Mouse (Mus musculus) megakaryocyte, embryonic 14.5 days (primary cell): Measurements from ENCODE around the gene Urgcp. TPM values are rescaled to one million over a fixed set of nuclear protein-coding genes. Genes with fewer than 3 reads are reported as not detected.

ENCODE experiments used
- H3K27me3 ChIP-seq: replicated peaks from 2 replicates; pipeline ENCODE3; 2012; ENCODE audit warnings: inconsistent platforms
- H3K36me3 ChIP-seq: replicated peaks from 2 replicates; pipeline ENCODE3; 2012; ENCODE audit warnings: low read length, inconsistent platforms, mixed read lengths
- H3K4me1 ChIP-seq: 2 replicates; pipeline ENCODE4 v1.6.1; 2012; ENCODE audit warnings: inconsistent platforms
- H3K4me3 ChIP-seq: replicated peaks from 2 replicates; pipeline ENCODE3; 2012; ENCODE audit warnings: moderate library complexity, mild to moderate bottlenecking, inconsistent platforms
- H3K9me3 ChIP-seq: 2 replicates; pipeline ENCODE4 v1.6.1; 2012; ENCODE audit warnings: inconsistent platforms
- FLI1 ChIP-seq: IDR thresholded peaks from 2 replicates; pipeline ENCODE4 v1.6.1; 2012; ENCODE audit warnings: low read length, inconsistent platforms, mixed read lengths
- GATA1 ChIP-seq: IDR thresholded peaks from 3 replicates; pipeline ENCODE4 v1.6.1; 2012; ENCODE audit warnings: mixed read lengths, low read length, inconsistent platforms, borderline replicate concordance
- polyA plus RNA-seq: library from polyadenylated mRNA; stranded (reverse); fragments of >175 nt; gene quantifications from 2 replicates; pipeline ENCODE4 v1.2.3, GENCODE M21; 2012; ENCODE audit warnings: low replicate concordance; ENCODE audit not compliant: insufficient read depth

The Urgcp gene
- polyA plus RNA-seq, 1 experiment: 10.2 TPM

DNA sequence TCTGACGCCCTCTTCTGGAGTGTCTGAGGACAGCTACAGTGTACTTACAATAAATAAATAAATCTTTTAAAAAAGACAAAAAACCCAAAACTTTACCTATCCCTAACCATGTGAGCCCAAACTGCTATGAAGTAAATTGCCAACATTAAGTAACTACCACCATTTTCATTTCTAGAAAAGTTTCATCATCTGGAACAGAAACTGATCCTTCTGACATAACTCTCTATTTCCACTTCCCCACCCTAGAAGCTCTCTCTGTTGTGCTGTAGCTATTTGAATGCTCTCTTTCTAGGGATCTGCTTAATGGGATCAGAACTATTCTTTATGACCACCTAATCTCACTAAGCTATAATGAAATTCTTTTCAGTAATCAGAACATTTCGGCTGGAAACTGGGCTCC, 17.2 kb downstream of the Urgcp start:
- H3K27me3 ChIP-seq: no peaks in the 10 kb centered on the region
- peaks cover 28% of the 10 kb centered on the region for H3K4me1 ChIP-seq
- H3K36me3 ChIP-seq: peaks cover 23% of the 10 kb centered on the region
- TF ChIP-seq GATA1: no peak
- TF ChIP-seq FLI1: no peak
- peaks cover 18% of the 10 kb centered on the region for H3K9me3 ChIP-seq
- no peak overlapping the region for H3K4me3 ChIP-seq

DNA sequence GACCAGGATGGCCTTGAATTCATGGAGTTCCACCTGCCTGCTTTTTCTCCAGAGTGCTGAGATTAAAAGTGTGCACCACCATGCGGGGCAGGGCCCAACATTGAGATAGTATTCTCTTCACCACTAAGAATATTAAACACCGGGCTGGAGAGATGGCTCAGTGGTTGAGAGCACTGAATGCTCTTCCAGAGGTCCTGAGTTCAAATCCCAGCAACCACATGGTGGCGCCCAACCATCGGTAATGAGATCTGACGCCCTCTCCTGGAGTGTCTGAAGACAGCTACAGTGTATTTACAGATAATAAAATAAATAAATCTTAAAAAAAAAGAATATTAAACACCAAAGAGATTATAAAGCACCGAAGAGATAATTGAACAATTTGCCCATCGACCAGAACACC, 20.1 kb downstream of the Urgcp start:
- peak overlapping the region; percentile 62 for H3K4me3 ChIP-seq
- peaks cover 13% of the 10 kb centered on the region for H3K9me3 ChIP-seq
- peaks cover 43% of the 10 kb centered on the region for H3K4me1 ChIP-seq
- no peaks in the 10 kb centered on the region for H3K27me3 ChIP-seq
- peaks cover 19% of the 10 kb centered on the region for H3K36me3 ChIP-seq
- no peak for TF ChIP-seq GATA1
- no peak for TF ChIP-seq FLI1

DNA sequence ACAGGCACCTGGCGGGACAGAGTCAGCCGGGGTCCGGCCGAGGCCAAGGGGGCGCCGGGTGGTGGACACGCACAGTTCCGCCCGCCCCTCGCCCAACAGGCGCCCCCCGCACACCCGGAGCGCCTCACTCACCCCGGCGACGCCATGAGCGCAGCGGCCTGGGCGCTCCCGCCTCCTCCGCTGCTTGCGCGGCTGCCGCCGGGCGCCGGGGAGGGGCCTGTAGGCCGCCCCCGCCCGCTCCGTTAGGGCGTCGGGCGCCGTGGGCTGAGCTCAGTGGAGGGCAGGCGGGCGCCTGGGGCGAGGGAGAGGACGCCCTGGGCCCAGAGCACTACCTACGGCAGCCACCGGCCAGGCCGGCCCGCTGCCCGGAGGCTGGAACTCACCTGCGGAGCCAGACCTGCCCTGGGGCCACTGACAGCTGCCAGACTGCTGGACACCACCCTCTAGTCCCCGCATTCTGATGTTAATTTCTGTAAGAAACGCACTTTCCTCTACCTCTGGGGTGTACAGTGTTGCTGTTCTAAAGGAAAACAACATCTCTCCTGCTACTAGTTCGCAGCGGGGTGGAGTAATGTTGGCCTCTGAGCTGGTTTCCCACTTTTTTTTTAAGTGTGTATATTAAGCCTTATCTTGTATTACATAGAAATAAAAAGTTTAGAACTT, 21.1 kb downstream of the Urgcp start:
- H3K27me3 ChIP-seq: no peaks in the 10 kb centered on the region
- H3K4me3 ChIP-seq: peak overlapping the region; percentile 95
- H3K9me3 ChIP-seq: peaks cover 5% of the 10 kb centered on the region
- TF ChIP-seq GATA1 (no peak), FLI1 (no peak)
- peaks cover 53% of the 10 kb centered on the region for H3K4me1 ChIP-seq
- peaks cover 17% of the 10 kb centered on the region for H3K36me3 ChIP-seq

DNA sequence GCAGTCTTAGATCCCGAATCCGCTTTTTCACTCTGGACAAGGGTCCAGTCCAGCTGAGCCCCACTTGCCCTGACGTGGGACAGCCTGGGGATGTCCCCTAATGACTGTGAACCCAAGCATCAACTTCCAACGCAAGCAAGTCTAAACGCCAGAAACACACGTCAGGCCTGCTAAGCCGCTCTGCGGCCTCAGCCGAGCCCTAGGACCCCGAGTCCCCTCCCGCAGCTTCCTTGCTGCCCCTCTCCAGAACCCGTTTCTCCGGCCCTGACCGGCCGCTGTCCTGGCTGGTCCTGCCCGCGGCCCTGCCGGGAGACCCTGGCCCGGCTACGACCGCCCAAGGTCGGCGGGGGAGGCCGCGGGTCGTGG, 21.6 kb downstream of the Urgcp start:
- Histone ChIP-seq H3K4me1 (peaks cover 52% of the 10 kb centered on the region), H3K27me3 (no peaks in the 10 kb centered on the region), H3K36me3 (peaks cover 16% of the 10 kb centered on the region), H3K4me3 (peak overlapping the region; percentile 95), H3K9me3 (peaks cover 5% of the 10 kb centered on the region)
- TF ChIP-seq GATA1 (no peak), FLI1 (no peak)

DNA sequence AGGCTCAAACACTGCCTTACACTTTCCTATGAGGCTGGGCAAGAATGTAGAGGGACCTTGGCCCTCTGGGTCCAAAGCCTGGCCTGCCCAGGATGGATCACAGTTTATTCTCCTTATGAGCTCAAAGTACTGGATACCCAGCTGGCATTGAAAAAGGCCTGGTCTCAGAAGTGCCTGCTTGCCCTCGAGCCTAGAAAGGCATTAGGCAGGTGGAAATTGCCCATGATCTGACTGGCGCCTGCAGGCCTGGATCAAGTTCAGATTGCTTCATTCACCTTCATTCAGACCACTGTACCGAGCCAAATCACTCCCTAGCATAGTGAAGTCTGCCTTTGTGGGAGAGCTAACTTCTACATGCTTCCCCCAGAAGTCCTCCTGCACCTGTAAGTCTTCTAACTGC, 22.3 kb downstream of the Urgcp start:
- no peak for TF ChIP-seq FLI1
- TF ChIP-seq GATA1: no peak
- Histone ChIP-seq H3K4me3 (peak overlapping the region; percentile 95), H3K9me3 (peaks cover 5% of the 10 kb centered on the region), H3K27me3 (no peaks in the 10 kb centered on the region), H3K4me1 (peaks cover 56% of the 10 kb centered on the region), H3K36me3 (peaks cover 20% of the 10 kb centered on the region)

DNA sequence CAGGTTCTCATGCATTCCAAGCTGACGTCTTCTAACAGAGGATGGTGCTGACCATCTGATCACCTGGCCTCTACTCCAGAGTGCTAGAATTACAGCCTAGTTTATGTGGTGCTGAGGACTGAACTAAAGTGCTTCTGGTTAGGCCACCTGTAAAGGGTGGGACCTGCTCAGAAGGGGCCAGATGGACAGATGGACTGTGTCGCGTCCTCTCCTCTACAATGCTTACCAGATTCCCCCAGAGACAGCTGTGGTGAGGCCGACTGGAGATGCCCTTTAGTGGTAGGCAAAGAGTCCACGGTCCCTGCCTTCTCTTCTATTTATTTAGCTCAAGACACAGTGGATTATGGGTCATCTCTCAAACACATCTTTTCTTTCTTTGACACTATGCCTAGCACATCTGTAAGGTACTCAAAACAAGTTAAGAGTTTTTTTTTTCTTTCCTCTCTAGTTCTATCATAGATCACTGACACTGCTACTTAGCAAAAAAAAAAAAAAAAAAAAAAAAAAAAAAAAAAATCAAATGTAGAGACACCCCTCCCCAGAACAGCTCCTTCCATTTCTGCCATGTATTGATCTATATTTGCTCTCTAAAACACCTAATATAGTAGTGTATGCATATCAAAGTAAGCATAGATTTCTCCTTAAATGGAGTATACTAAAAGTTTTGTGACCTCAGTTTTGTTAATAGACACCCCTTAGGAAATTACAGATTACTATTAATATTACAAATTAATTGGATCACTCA, 23.1 kb downstream of the Urgcp start:
- H3K36me3 ChIP-seq: peaks cover 28% of the 10 kb centered on the region
- peaks cover 5% of the 10 kb centered on the region for H3K9me3 ChIP-seq
- no peaks in the 10 kb centered on the region for H3K27me3 ChIP-seq
- TF ChIP-seq FLI1 (no peak), GATA1 (no peak)
- H3K4me3 ChIP-seq: peak overlapping the region; percentile 79
- peaks cover 64% of the 10 kb centered on the region for H3K4me1 ChIP-seq

DNA sequence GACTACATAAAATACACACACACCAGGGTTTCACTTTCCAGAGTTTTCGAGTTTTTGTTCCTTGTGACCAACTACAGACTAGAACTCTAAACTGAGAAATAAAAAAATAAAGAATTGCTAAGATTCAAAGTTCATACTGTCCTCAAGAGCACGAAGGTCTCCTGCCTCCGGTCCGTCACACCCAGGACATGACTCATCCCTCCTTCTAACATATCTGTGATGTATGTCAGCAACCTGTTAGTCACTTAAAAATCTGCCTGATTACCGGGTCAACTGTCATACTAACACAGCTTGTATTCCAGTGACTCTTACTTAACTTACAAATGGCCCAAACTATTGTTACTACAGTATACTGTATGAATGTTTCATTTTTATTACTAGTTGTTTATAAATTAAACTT, 25.0 kb downstream of the Urgcp start:
- Histone ChIP-seq H3K4me3 (no peak overlapping the region), H3K4me1 (peaks cover 77% of the 10 kb centered on the region)
- TF ChIP-seq GATA1 (no peak), FLI1 (no peak)

DNA sequence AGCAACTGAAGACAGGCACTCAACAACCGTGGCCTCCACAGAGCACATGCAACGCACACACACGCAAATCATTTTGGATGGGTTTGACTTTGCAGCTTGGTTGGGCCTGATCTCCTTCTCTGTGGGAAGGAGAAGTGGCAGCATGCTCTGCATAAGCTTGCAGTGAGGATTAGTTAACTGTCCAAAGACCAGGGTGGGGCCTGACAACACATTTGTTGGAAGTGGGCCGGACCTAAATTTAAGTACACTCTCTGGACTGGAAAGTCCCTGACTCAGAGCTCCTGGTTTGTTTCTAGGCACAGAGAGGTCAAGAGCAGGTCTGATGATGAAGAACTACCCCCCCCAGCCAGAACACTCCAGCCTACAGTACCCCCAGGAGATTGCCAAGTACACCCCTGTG, 27.9 kb downstream of the Urgcp start:
- peaks cover 93% of the 10 kb centered on the region for H3K4me1 ChIP-seq
- H3K9me3 ChIP-seq: no peaks in the 10 kb centered on the region
- H3K4me3 ChIP-seq: peak overlapping the region; percentile 53
- TF ChIP-seq FLI1 (no peak), GATA1 (no peak)
- H3K27me3 ChIP-seq: no peaks in the 10 kb centered on the region
- H3K36me3 ChIP-seq: peaks cover 74% of the 10 kb centered on the region

More for the DNA sequence above, 25.0 kb downstream of the Urgcp start:
- no peaks in the 10 kb centered on the region for H3K9me3 ChIP-seq
- H3K27me3 ChIP-seq: no peaks in the 10 kb centered on the region
- H3K36me3 ChIP-seq: peaks cover 47% of the 10 kb centered on the region

DNA sequence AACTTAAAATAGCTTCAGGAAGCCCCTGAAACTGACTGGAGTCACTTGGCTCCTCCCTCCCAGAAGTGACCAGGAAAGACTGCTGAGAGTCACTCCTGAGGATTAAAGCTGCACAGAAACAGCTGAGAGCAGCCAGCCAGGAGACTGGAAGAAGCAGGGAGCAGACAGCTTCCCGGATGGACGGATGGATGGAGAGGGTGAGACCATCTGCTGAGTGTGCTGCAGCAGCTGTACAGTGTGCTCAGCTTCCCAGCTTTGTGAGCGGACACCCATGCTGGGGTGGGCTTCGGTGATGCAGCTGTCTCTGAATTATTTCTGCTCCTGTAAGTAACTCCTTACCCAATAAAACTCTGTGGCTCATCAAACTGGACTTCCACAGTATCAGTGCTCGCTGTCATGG, 29.8 kb downstream of the Urgcp start:
- no peak for TF ChIP-seq FLI1
- no peak for TF ChIP-seq GATA1

DNA sequence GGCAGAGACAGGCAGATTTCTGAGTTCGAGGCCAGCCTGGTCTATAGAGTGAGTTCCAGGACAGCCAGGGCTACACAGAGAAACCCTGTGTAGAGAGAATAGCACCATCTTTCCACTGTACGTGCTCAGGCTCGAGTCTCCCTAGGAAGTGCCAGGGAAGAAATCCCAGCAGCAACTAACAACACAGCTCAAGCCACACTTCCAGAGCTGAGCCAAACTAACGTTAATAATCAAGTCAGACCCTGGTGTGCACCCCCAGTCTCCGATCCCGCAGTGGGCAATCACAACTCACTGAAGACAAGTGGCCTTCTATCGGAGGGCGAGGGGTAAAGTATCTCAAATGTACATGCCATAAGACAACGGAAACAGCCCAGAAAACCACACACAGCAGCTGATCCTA, 32.6 kb downstream of the Urgcp start:
- Histone ChIP-seq H3K4me1 (peaks cover 75% of the 10 kb centered on the region), H3K9me3 (no peaks in the 10 kb centered on the region)

More for the DNA sequence above, 29.8 kb downstream of the Urgcp start:
- peaks cover 79% of the 10 kb centered on the region for H3K36me3 ChIP-seq
- no peaks in the 10 kb centered on the region for H3K27me3 ChIP-seq
- no peaks in the 10 kb centered on the region for H3K9me3 ChIP-seq
- H3K4me1 ChIP-seq: peaks cover 92% of the 10 kb centered on the region
- peak overlapping the region; percentile 85 for H3K4me3 ChIP-seq

More for the DNA sequence above, 32.6 kb downstream of the Urgcp start:
- no peak overlapping the region for H3K4me3 ChIP-seq
- no peaks in the 10 kb centered on the region for H3K27me3 ChIP-seq
- peaks cover 81% of the 10 kb centered on the region for H3K36me3 ChIP-seq
- no peak for TF ChIP-seq GATA1
- TF ChIP-seq FLI1: no peak
